8 mouse cellular contexts compared by ENCODE assay signal in genomic region chr15:81098689-81099088, GRCm38 (mm10).
"Had no signal": no experiment of that assay in that cellular context is flagged by ENCODE, and none has a peak within 500 bp of the region (broad histone marks: within the 10 kb centered on the region; RNA-seq: fewer than 3 reads in every experiment).

No protein-coding gene starts in this region.

- H3K4me3 ChIP-seq: neural tube, embryonic 13.5 days; neural tube, embryonic 15.5 days; stomach, embryonic 15.5 days had no signal

- H3K27ac ChIP-seq: neural tube, embryonic 13.5 days; neural tube, embryonic 15.5 days; stomach, embryonic 15.5 days; stomach, postnatal 0 days had no signal

- H3K27me3 ChIP-seq: neural tube, embryonic 13.5 days; neural tube, embryonic 15.5 days; stomach, embryonic 15.5 days had no signal

- H3K9me3 ChIP-seq: neural tube, embryonic 13.5 days; neural tube, embryonic 15.5 days; stomach, embryonic 15.5 days had no signal

- H3K36me3 ChIP-seq: neural tube, embryonic 13.5 days; neural tube, embryonic 15.5 days; stomach, embryonic 15.5 days had no signal

- DNase-seq: retina, postnatal 1 day; right cerebral cortex, postnatal 4 days; spleen, adult 18-20 months; thymus, adult 18-20 months had no signal

- H3K9ac ChIP-seq: neural tube, embryonic 13.5 days; neural tube, embryonic 15.5 days; stomach, embryonic 15.5 days had no signal
